Mouse (Mus musculus): Measurements from ENCODE around the gene Epha2. TPM values are rescaled to one million over a fixed set of nuclear protein-coding genes. Genes with fewer than 3 reads are reported as not detected.

Gene Epha2
- polyA plus RNA-seq, 1 experiment from 2014 or later = 0.58 TPM

DNA sequence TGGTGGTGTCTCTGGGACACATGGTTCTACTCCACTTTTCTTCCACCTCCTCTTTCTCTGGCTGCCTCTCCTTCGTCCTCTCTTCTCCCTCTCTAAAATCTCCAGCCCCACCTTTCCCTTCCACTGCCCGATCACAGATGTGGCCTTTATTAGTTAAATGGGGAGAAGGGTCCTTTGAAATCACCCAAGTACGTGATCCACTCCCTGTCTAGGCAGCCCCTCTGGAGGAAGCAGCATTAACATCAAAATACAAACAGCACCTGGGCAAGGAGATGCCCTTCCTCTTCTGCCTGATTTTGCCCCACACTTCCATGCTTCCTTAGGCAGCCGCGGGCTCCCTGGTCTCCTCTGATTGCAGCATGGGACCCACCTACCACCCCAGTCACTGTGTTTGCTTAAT, 18.4 kb upstream of the Epha2 start:
- Histone ChIP-seq H3K9ac (ENCODE audit: low read length) (no peak overlapping the region), H3K4me3 (ENCODE audit: low read depth, low read length) (no peak overlapping the region), H3K9me3 (replicated peaks; ENCODE audit: control insufficient read depth, low read length) (no peaks in the 10 kb centered on the region), H3K36me3 (ENCODE audit: control insufficient read depth, insufficient read depth, low read length) (no peaks in the 10 kb centered on the region), H3K4me2 (ENCODE audit: low read length) (no peak overlapping the region), H3K4me1 (ENCODE audit: control insufficient read depth, insufficient read depth, low read length) (no peaks in the 10 kb centered on the region), H3K27ac (ENCODE audit: low read depth, low read length) (no peak overlapping the region), H3K27me3 (replicated peaks; ENCODE audit: control insufficient read depth, insufficient read depth, low read length) (peaks cover 13% of the 10 kb centered on the region)
- 52% methylated on average over 5 of the region's 5 CpGs for WGBS
- ATAC-seq = no peak
- no peak for DNase-seq (ENCODE audit: low spot score)

DNA sequence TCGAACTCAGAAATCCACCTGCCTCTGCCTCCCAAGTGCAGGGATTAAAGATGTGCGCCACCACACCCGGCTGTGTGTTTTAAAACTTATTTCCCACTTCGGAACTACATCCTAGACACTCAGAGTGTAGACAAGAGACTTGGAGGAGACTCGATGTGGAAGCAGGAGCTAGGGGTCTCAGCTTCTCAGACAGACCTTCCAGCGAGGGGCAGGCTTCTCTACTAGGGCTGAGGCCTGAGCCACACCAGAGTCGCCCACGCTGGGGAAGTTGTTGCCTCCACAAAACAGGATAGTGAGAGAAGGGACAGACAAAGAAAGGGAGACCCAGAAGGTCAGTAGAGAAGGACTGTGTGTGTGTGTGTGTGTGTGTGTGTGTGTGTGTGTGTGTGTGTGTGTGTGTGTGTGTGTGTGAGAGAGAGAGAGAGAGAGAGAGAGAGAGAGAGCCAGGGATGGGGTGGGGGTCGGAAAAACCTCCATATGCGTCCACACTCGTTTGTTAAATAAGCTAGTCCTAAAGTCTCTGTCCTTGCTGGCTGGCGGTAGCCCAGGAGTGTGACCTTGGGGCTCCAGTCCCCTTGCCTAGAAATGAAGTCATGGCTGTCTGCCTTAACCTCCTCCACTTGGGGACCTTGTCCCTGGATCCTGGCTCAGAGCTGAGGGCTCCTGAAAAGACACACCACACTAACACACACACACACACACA, 17.7 kb upstream of the Epha2 start:
- 66% methylated on average over 12 of the region's 12 CpGs for WGBS
- no peaks in the 10 kb centered on the region for H3K9me3 ChIP-seq (replicated peaks; ENCODE audit: control insufficient read depth, low read length)

DNA sequence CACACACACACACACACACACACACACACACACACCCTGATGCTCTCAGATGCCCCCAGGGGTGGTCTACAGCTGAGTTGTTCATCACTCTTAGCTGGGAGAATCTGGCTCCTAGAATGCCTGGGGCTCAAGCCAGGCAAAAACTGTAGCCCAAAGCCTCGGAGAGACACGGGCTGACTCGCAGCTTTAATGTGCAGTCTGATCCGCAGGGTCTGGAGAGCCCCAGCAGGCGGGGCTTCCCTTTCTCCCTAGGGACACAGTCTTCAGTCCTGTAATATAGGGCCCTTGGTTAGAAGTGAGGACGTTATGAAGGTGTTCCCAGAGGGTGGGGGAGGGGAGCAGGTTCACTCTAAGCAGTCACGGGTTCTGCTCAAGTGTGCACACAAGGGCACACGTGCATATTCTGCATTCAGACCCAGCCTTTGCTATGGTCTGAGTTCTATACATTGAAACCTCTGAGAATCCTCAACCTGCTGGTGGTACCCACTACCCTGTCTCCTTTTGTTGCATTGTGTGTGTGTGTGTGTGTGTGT, 17.1 kb upstream of the Epha2 start:
- Histone ChIP-seq H3K4me3 (ENCODE audit: low read depth, low read length) (no peak overlapping the region), H3K27me3 (replicated peaks; ENCODE audit: control insufficient read depth, insufficient read depth, low read length) (peaks cover 14% of the 10 kb centered on the region), H3K9me3 (replicated peaks; ENCODE audit: control insufficient read depth, low read length) (no peaks in the 10 kb centered on the region), H3K36me3 (ENCODE audit: control insufficient read depth, insufficient read depth, low read length) (no peaks in the 10 kb centered on the region), H3K27ac (ENCODE audit: low read depth, low read length) (no peak overlapping the region), H3K9ac (ENCODE audit: low read length) (no peak overlapping the region), H3K4me2 (ENCODE audit: low read length) (no peak overlapping the region), H3K4me1 (ENCODE audit: control insufficient read depth, insufficient read depth, low read length) (no peaks in the 10 kb centered on the region)
- no peak for DNase-seq (ENCODE audit: low spot score)
- ATAC-seq = no peak
- WGBS = 20% methylated on average over 8 of the region's 8 CpGs

More for the DNA sequence above, 17.7 kb upstream of the Epha2 start:
- ATAC-seq (no peak), DNase-seq (ENCODE audit: low spot score) (no peak)
- no peak overlapping the region for H3K4me3 ChIP-seq (ENCODE audit: low read depth, low read length)
- no peak overlapping the region for H3K27ac ChIP-seq (ENCODE audit: low read depth, low read length)
- H3K27me3 ChIP-seq (replicated peaks; ENCODE audit: control insufficient read depth, insufficient read depth, low read length) = peaks cover 14% of the 10 kb centered on the region
- no peaks in the 10 kb centered on the region for H3K36me3 ChIP-seq (ENCODE audit: control insufficient read depth, insufficient read depth, low read length)
- H3K4me1 ChIP-seq (ENCODE audit: control insufficient read depth, insufficient read depth, low read length) = no peaks in the 10 kb centered on the region
- H3K4me2 ChIP-seq (ENCODE audit: low read length) = no peak overlapping the region
- H3K9ac ChIP-seq (ENCODE audit: low read length) = no peak overlapping the region

DNA sequence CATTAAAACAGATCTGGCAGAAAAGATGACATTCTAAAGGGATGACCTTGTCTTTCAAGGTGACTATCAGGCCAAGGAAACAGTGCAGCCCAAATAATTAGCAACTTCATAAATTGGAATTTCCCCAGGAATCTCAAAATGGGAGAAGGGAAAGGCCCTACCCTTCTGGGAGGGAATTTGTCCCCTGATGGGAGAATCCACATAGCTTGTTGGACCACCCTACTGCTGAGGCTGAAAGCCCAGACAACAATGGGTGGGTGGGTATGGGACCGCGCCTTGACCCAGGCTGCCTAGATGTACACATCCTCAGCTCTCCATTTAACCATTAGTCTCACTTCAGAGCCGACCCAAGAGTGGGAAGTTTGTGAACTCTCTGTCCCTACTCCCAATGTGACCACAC, 16.6 kb upstream of the Epha2 start:
- H3K9me3 ChIP-seq (replicated peaks; ENCODE audit: control insufficient read depth, low read length) = no peaks in the 10 kb centered on the region
- no peak overlapping the region for H3K27ac ChIP-seq (ENCODE audit: low read depth, low read length)
- WGBS = 73% methylated on average over 3 of the region's 3 CpGs
- H3K4me3 ChIP-seq (ENCODE audit: low read depth, low read length) = no peak overlapping the region
- H3K4me2 ChIP-seq (ENCODE audit: low read length) = no peak overlapping the region
- H3K27me3 ChIP-seq (replicated peaks; ENCODE audit: control insufficient read depth, insufficient read depth, low read length) = peaks cover 18% of the 10 kb centered on the region
- ATAC-seq (no peak), DNase-seq (ENCODE audit: low spot score) (no peak)
- H3K9ac ChIP-seq (ENCODE audit: low read length) = no peak overlapping the region
- no peaks in the 10 kb centered on the region for H3K36me3 ChIP-seq (ENCODE audit: control insufficient read depth, insufficient read depth, low read length)
- no peaks in the 10 kb centered on the region for H3K4me1 ChIP-seq (ENCODE audit: control insufficient read depth, insufficient read depth, low read length)

DNA sequence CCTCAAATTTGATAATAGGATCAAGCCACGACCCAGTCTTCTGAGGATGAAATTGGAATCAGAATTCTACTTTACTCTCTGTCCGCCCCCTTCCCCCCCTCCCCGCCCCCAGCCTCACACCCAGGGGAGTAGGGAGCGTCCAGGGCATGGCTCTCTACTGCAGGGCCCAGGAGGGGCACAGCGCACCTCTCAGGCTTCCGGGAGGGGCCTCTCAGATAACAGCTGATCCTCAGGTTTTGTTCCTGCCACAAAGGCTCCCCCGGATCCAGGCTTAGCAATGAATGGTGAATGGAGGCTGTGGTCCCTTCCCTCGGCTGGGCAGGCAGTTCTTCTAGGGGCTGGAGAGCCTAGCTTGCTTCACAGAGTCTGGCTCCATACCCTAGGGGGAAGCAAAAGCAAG, 15.9 kb upstream of the Epha2 start:
- H3K36me3 ChIP-seq (ENCODE audit: control insufficient read depth, insufficient read depth, low read length) = no peaks in the 10 kb centered on the region
- peaks cover 18% of the 10 kb centered on the region for H3K27me3 ChIP-seq (replicated peaks; ENCODE audit: control insufficient read depth, insufficient read depth, low read length)
- H3K9me3 ChIP-seq (replicated peaks; ENCODE audit: control insufficient read depth, low read length) = no peaks in the 10 kb centered on the region
- H3K4me2 ChIP-seq (ENCODE audit: low read length) = no peak overlapping the region
- no peak for ATAC-seq
- H3K9ac ChIP-seq (ENCODE audit: low read length) = no peak overlapping the region
- no peak overlapping the region for H3K27ac ChIP-seq (ENCODE audit: low read depth, low read length)
- 12% methylated on average over 8 of the region's 8 CpGs for WGBS
- DNase-seq (ENCODE audit: low spot score) = no peak
- H3K4me1 ChIP-seq (ENCODE audit: control insufficient read depth, insufficient read depth, low read length) = no peaks in the 10 kb centered on the region
- H3K4me3 ChIP-seq (ENCODE audit: low read depth, low read length) = no peak overlapping the region

DNA sequence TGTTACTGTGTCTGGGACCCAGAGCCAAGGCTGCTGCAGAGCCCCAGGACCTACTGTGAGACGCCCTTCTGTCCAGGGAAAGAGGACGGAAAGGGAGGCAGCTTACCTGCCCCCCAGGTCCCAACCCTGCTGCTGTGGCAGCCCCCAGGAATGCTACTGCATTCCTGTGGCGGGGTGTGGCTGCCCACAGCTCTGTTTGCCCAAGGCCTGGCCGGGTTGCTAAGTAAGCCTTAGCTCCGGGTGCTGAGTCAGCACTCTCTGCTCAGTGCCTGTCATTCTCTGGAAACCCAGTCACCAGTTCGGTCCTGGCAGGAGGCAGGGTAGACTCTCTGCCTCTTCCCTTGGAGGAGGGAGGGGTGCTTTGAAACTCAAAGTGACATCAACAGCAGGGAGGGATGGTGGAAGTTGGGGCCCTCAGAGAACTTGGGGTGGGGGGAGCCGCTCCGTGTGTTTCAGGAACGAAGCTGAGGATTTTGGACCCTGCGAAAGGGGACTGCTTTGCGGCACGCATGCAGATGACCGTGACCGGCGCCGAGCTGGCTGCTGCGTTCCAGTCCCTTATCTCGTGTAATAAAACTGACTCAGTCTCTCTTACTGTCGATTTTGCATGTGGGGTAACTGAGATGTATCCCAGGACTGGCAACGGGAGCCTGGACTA, 14.1 kb upstream of the Epha2 start:
- Histone ChIP-seq H3K9ac (ENCODE audit: low read length) (0 out of 2 replicates have a peak overlapping the region, but pooled peaks have one; percentile 13), H3K9me3 (replicated peaks; ENCODE audit: control insufficient read depth, low read length) (no peaks in the 10 kb centered on the region), H3K4me2 (ENCODE audit: low read length) (no peak overlapping the region), H3K4me1 (ENCODE audit: control insufficient read depth, insufficient read depth, low read length) (peaks cover 4% of the 10 kb centered on the region; the same call in 1 of the 2 replicates), H3K27ac (ENCODE audit: low read depth, low read length) (no peak overlapping the region), H3K4me3 (ENCODE audit: low read depth, low read length) (no peak overlapping the region), H3K36me3 (ENCODE audit: control insufficient read depth, insufficient read depth, low read length) (no peaks in the 10 kb centered on the region), H3K27me3 (replicated peaks; ENCODE audit: control insufficient read depth, insufficient read depth, low read length) (peaks cover 23% of the 10 kb centered on the region)
- DNase-seq (ENCODE audit: low spot score) = no peak
- ATAC-seq = no peak
- 16% methylated on average over 20 of the region's 20 CpGs for WGBS

DNA sequence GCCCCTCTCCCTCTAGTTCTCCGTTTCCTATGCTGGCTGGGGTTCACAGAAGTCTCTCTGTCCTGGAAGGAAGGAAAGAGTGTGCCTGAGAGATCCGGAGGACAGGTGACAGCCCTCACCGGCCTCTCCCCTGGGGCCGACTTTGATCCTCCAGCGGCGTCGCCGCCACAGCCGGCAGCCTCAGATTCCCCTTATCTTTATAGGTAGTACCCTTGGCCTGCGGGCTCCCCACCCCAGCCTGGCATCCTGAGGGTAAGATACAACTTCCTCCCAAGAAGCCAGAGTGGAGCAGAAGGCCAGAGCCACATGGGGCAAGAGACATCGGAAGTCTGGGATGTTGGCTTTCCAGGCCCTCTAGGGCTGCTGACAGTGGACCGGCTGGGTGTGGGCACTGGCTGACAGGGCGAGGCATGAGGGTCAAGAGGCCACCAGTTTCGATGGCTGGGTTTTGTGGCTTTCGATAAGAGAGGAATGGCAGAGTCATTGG, 13.5 kb upstream of the Epha2 start:
- WGBS = 26% methylated on average over 15 of the region's 15 CpGs
- no peak for ATAC-seq
- Histone ChIP-seq H3K9me3 (replicated peaks; ENCODE audit: control insufficient read depth, low read length) (no peaks in the 10 kb centered on the region), H3K4me2 (ENCODE audit: low read length) (no peak overlapping the region), H3K9ac (ENCODE audit: low read length) (0 out of 2 replicates have a peak overlapping the region, but pooled peaks have one; percentile 13), H3K36me3 (ENCODE audit: control insufficient read depth, insufficient read depth, low read length) (no peaks in the 10 kb centered on the region), H3K4me3 (ENCODE audit: low read depth, low read length) (no peak overlapping the region), H3K27ac (ENCODE audit: low read depth, low read length) (no peak overlapping the region), H3K4me1 (ENCODE audit: control insufficient read depth, insufficient read depth, low read length) (peaks cover 6% of the 10 kb centered on the region; the same call in 1 of the 2 replicates), H3K27me3 (replicated peaks; ENCODE audit: control insufficient read depth, insufficient read depth, low read length) (peaks cover 29% of the 10 kb centered on the region)
- DNase-seq (ENCODE audit: low spot score) = no peak

DNA sequence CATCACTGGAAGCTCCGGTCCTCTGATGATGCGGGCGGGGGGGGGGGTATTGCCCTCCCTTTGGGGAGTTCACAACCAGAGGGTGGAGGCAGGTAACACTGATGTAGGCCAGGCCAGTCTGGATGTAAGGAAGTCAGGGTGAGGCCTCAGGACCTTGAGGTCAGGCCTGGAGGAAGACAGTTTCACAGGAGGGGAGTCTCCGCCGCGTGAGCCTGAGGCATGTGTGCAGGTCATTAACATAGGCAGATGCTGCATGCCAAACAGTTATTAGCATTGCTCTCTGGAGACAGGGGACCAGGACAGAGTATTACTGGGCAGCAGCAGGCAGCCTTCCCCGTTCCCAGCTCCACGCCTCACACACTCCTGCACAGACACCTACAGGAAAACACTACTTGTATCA, 12.9 kb upstream of the Epha2 start:
- H3K27ac ChIP-seq (ENCODE audit: low read depth, low read length) = no peak overlapping the region
- ATAC-seq = no peak
- DNase-seq (ENCODE audit: low spot score) = no peak
- H3K4me1 ChIP-seq (ENCODE audit: control insufficient read depth, insufficient read depth, low read length) = peaks cover 6% of the 10 kb centered on the region; the same call in 1 of the 2 replicates
- peaks cover 31% of the 10 kb centered on the region for H3K27me3 ChIP-seq (replicated peaks; ENCODE audit: control insufficient read depth, insufficient read depth, low read length)
- no peaks in the 10 kb centered on the region for H3K36me3 ChIP-seq (ENCODE audit: control insufficient read depth, insufficient read depth, low read length)
- H3K4me3 ChIP-seq (ENCODE audit: low read depth, low read length) = no peak overlapping the region
- H3K9me3 ChIP-seq (replicated peaks; ENCODE audit: control insufficient read depth, low read length) = no peaks in the 10 kb centered on the region
- WGBS = 65% methylated on average over 8 of the region's 8 CpGs
- H3K4me2 ChIP-seq (ENCODE audit: low read length) = no peak overlapping the region
- no peak overlapping the region for H3K9ac ChIP-seq (ENCODE audit: low read length)

All from forebrain, embryonic 14.5 days (tissue).